Mouse (Mus musculus): ENCODE measurements at regions not wholly inside any gene's neighbourhood (a gene's known extent, or its start where the extent isn't known, plus 50 kb on each side); places are given as distances from the start of the nearest gene placed in this dataset.
"Not testable (repeated sequence)": the region's sequence is repeated elsewhere in the genome, so short reads cannot be mapped to it uniquely, and the experiment has no call there.

DNA sequence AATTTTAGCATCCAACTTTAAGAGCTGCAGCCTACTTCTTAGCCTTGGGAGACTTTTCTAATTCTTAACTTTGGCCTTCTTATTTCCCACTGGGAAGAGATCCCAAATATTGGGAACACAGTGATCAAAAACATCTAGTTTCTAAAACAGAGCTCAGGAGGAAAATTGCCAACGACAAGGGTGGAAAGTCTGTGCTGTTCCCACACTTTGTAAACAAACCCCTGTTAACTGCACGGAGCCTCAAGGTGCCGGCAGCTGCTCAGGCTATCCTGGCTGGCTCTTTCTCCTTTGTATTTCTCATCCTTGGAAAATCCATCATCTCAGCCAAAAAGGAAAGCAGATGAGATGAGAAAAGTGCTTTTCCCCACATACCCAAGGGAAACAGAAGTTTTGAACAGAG lies 84.9 kb downstream of the Impad1 start:
- no peak for ATAC-seq

DNA sequence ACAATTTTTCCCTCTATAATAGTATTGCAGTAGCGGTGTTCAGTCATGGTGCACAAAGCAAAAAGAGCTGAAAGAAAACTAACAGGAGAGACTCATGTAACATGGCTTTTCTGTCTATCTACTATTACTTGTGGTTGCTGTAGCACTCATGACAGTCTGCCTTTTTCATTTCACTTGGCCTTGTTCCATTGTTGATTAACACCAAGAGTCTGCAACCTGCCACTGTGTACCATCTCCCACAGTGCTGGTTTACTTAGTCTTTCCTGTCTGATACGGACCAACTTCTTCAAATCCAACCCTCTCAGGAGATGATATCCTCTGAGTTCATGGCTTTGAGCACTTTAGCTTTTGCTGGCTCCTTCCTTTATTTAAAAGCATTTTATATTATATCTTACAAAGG lies 94.1 kb downstream of the Impad1 start:
- ATAC-seq, result no peak

GRCm38 (mm10) chr4:4695413-4695812 lies 97.7 kb downstream of the Impad1 start:
- ATAC-seq, result no peak

DNA sequence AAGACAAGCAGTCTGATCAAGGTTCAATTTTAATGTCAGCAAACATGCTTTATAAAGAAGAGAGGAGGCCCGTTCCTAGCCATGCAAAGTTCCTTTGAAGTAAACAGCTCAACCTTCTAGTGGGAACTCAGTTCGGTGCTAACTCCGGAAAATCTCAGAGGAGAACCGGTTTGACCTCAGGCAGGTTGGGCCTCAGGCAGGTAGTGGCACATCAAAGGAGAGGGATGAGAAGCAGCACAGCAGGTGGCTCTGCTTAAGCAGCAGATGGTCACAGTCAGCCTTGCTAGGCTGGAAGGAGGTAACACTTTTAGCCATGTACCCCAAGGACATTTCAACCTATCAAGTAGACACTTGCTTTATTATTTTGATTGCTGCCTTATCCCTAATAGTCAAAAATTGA lies 106.2 kb downstream of the Impad1 start:
- no peak for ATAC-seq

GRCm38 (mm10) chr4:4674607-4675006 lies 118.5 kb downstream of the Impad1 start:
- ATAC-seq, result no peak

GRCm38 (mm10) chr4:4650251-4650650 lies 142.9 kb downstream of the Impad1 start:
- no peak for ATAC-seq

DNA sequence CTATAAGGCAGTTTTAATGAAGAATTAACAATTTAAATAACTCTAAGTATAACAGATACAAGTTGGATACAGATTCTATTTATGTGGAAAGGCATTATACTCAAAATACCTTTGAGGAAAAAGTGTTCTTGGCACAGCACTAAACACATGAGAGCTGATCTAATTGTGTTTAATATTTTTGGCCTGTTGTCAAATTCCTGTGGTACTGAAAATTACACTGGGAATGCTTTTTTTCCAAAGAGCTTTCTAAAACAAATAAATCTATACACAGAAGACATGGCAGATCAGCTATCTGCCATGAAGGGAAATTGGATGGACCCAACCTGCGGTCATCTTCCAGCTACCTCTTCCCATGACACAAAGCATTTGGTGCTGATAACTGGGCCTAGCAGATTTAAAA lies 147.9 kb downstream of the Impad1 start:
- no peak for ATAC-seq

GRCm38 (mm10) chr4:4636258-4636657 lies 156.9 kb downstream of the Impad1 start:
- ATAC-seq, result no peak

GRCm38 (mm10) chr4:4635856-4636255 lies 157.3 kb downstream of the Impad1 start:
- no peak for ATAC-seq

- peak; percentile 49 for ATAC-seq
These were observed 157.8 kb downstream of the Impad1 start for GRCm38 (mm10) chr4:4635338-4635737.

DNA sequence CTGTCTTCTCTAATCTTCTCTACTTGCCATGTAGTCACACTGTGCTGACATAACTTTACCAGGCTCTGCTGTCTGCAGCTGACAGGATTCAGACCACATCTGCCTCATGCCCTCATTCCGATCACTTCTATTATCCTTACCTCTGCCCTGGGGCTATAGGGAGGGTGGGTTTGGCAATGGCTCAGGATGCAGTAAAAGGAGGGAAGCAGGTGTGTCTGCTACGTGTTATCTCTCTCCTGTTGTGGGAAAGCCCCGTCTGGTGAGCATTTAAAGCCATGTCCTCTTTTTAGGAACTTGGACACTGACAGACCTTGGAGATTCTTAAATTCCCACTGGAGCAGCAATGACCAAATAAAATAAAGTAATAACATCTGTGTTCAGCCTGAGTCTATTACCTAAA lies 158.5 kb downstream of the Impad1 start:
- ATAC-seq, result no peak

DNA sequence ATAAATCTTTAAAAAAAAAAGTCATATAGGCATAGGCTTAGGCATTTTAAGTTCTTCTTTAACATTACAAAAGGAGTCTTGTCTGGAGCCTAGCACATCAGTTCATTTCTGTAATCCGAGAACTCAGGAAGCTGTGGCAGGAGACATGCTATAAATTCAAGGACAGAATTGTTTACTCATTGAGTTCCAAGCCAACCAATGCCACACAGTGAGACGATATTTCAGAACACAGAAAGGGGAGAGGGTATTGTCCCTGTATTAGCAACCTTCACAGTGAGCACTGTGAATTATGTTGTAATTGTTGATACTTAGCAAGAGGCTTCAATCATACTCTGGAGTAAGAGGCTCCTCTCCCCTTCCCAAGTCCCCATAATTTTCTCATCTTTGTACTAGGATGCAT lies 162.4 kb downstream of the Impad1 start:
- no peak for ATAC-seq

- no peak for ATAC-seq
These were observed 163.9 kb downstream of the Impad1 start for GRCm38 (mm10) chr4:4629251-4629650.

DNA sequence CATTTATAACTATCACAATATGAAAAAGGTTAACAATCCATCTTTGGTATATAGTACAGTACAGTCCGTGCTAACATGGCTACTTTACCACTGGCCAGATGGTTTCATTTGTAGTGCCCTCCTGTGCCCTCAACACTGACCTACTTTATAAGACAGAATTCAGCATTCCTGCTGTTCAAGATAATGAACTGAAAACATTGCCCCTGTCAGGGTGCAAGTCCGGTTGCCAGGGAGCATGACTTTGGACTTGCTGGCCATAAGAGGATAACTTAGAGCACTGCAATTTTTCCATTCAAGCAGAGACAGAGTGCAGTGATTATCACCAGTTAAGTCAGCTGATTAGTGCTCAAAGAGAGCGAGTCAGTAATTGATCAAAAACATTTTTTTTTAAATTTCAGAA lies 169.3 kb downstream of the Impad1 start:
- no peak for ATAC-seq

DNA sequence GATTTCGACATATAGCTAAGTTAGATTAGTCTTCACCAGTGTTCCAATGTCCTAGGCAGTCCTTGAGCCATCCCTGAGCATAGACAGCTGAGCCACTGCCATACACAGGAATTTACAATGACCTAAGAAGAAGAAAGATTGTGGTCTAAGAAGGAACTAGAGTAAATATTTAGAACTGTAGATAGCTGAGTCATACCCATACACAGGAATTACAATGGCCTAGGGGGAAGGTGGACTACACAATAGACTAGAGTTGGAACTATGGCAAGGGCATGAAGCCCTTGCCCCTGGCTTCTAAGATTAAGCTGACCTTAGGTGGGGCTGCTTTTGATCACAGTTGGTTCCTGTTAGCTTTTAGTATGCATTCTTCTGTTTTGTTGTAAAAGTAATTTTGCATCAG lies 173.0 kb downstream of the Impad1 start:
- ATAC-seq, result not testable (repeated sequence)

DNA sequence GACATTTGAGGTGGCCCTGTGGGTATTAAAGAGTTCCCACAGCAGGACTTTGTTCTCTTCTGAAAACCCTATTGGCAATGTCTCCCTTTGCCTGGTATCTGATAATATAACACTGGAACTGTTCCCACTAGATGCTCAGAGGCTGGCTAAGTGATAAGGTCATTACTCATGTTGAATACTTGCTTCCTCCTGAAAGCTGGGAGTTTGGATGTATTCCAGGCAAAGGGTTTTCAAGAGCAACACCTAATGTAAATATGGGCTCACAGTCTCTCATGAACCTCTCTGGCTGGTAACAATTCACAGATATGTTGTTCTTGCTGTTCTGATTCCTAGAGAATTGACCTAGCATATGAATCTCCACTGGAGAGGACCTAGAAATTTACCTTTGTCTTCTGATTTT lies 178.6 kb downstream of the Impad1 start:
- ATAC-seq, result no peak
